Mouse (Mus musculus) cerebellum, adult 2 months (tissue): ENCODE data around the gene Neurl3. TPM values are rescaled to one million over a fixed set of nuclear protein-coding genes. Genes with fewer than 3 reads are reported as not detected.

Experiments
- DNase-seq, 2 experiments: peaks; one replicate each; pipeline ENCODE4 v3.0.0; 2021
- H3K27ac ChIP-seq: fragments of 200-500 bp; 2 replicates; pipeline ENCODE4 v1.5.1; 2012; ENCODE audit warnings: low read length, control low read depth, inconsistent platforms; ENCODE audit not compliant: insufficient read depth
- H3K27me3 ChIP-seq: fragments of 200-500 bp; 2 replicates; pipeline ENCODE4 v1.6.1; 2012; ENCODE audit warnings: inconsistent platforms, mild to moderate bottlenecking, low read length, moderate library complexity; ENCODE audit not compliant: control insufficient read depth, insufficient read depth
- H3K4me1 ChIP-seq: fragments of 200-500 bp; 2 replicates; pipeline ENCODE4 v1.6.1; 2011; ENCODE audit warnings: low read length; ENCODE audit not compliant: control insufficient read depth, insufficient read depth
- H3K4me3 ChIP-seq: fragments of 200-500 bp; replicated peaks from 2 replicates; pipeline ENCODE3; 2011; ENCODE audit warnings: mild to moderate bottlenecking, low read depth, low read length, control low read depth; ENCODE audit not compliant: insufficient read depth
- CTCF ChIP-seq: fragments of 200-500 bp; IDR thresholded peaks from 2 replicates; pipeline ENCODE4 v1.5.1; 2011; ENCODE audit warnings: low read depth, mild to moderate bottlenecking, control low read depth, low read length, moderate library complexity, borderline replicate concordance; ENCODE audit not compliant: insufficient read depth
- POLR2A ChIP-seq: fragments of 200-500 bp; IDR thresholded peaks from 2 replicates; pipeline ENCODE4 v1.6.1; 2011; ENCODE audit warnings: low read length, control low read depth, borderline replicate concordance; ENCODE audit not compliant: insufficient read depth
- WGBS: fragments of 180-500 bp; shearing (Covaris S2); methylation state at CpG from one replicate; pipeline ENCODE4 v1.1.7; 2018; 5-methylcytosine and 5-hydroxymethylcytosine counted together
- polyA plus RNA-seq: library from polyadenylated mRNA; depleted of rRNA; stranded (reverse); fragments of >200 nt; gene quantifications from 2 replicates; pipeline ENCODE4 v1.2.3, GENCODE M21; 2012

Neurl3 gene
- polyA plus RNA-seq, 1 experiment: 1.0 TPM

GRCm38 (mm10) chr1:36303381-36304320 is 29.2 kb upstream of the Neurl3 start:
- no peak overlapping the region for H3K27ac ChIP-seq
- peak overlapping the region; percentile 53 for H3K4me3 ChIP-seq
- DNase-seq: peak; percentile 70 to 79
- 9% methylated on average over 30 of the region's 30 CpGs for WGBS
- H3K4me1 ChIP-seq: 0 out of 2 replicates have a peak, but pooled peaks cover 2% of the 10 kb centered on the region
- no peaks in the 10 kb centered on the region for H3K27me3 ChIP-seq
- no peak for TF ChIP-seq CTCF
- no peak for TF ChIP-seq POLR2A

GRCm38 (mm10) chr1:36302957-36303356 is 28.5 kb upstream of the Neurl3 start:
- peak overlapping the region; percentile 53 for H3K4me3 ChIP-seq
- TF ChIP-seq POLR2A (no peak), CTCF (no peak)
- H3K4me1 ChIP-seq: no peaks in the 10 kb centered on the region
- no peaks in the 10 kb centered on the region for H3K27me3 ChIP-seq
- no peak overlapping the region for H3K27ac ChIP-seq
- DNase-seq: no peak
- 17% methylated on average over 9 of the region's 9 CpGs for WGBS

- Histone ChIP-seq H3K27ac (no peak overlapping the region), H3K4me3 (no peak overlapping the region), H3K27me3 (no peaks in the 10 kb centered on the region), H3K4me1 (no peaks in the 10 kb centered on the region)
- 88% methylated on average over 8 of the region's 8 CpGs for WGBS
- TF ChIP-seq POLR2A: no peak
- DNase-seq: peak in 1 of 2 experiments; percentile 10
These were observed 27.8 kb upstream of the Neurl3 start for GRCm38 (mm10) chr1:36302273-36302672.

GRCm38 (mm10) chr1:36300486-36300885 is 26.0 kb upstream of the Neurl3 start:
- WGBS: 88% methylated on average over 6 of the region's 6 CpGs
- peaks cover 9% of the 10 kb centered on the region; the same call in 1 of the 2 replicates for H3K4me1 ChIP-seq
- H3K27ac ChIP-seq: no peak overlapping the region
- no peak overlapping the region for H3K4me3 ChIP-seq
- no peak for DNase-seq
- TF ChIP-seq CTCF: no peak
- no peak for TF ChIP-seq POLR2A
- no peaks in the 10 kb centered on the region for H3K27me3 ChIP-seq

GRCm38 (mm10) chr1:36299676-36300075 is 25.2 kb upstream of the Neurl3 start:
- no peak for DNase-seq
- H3K27ac ChIP-seq: no peak overlapping the region
- H3K4me1 ChIP-seq: peaks cover 10% of the 10 kb centered on the region; the same call in 1 of the 2 replicates
- H3K27me3 ChIP-seq: no peaks in the 10 kb centered on the region
- no peak for TF ChIP-seq POLR2A
- TF ChIP-seq CTCF: no peak
- H3K4me3 ChIP-seq: no peak overlapping the region
- WGBS: 90% methylated on average over 2 of the region's 2 CpGs

- Histone ChIP-seq H3K27me3 (no peaks in the 10 kb centered on the region), H3K27ac (no peak overlapping the region), H3K4me3 (no peak overlapping the region), H3K4me1 (peaks cover 10% of the 10 kb centered on the region; the same call in 1 of the 2 replicates)
- DNase-seq: no peak
- TF ChIP-seq CTCF (no peak), POLR2A (no peak)
- 54% methylated on average over 13 of the region's 13 CpGs for WGBS
These were observed 24.6 kb upstream of the Neurl3 start for GRCm38 (mm10) chr1:36299126-36299525.

- no peak overlapping the region for H3K4me3 ChIP-seq
- TF ChIP-seq POLR2A (no peak), CTCF (no peak)
- H3K27ac ChIP-seq: no peak overlapping the region
- no peaks in the 10 kb centered on the region for H3K27me3 ChIP-seq
- WGBS: 78% methylated on average over 4 of the region's 4 CpGs
- DNase-seq: no peak
- peaks cover 10% of the 10 kb centered on the region; the same call in 1 of the 2 replicates for H3K4me1 ChIP-seq
These were observed 23.6 kb upstream of the Neurl3 start for GRCm38 (mm10) chr1:36298107-36298506.

GRCm38 (mm10) chr1:36296466-36297149 is 22.1 kb upstream of the Neurl3 start:
- H3K4me1 ChIP-seq: peaks cover 10% of the 10 kb centered on the region; the same call in 1 of the 2 replicates
- 57% methylated on average over 9 of the region's 9 CpGs for WGBS
- H3K27me3 ChIP-seq: no peaks in the 10 kb centered on the region
- peak overlapping the region; percentile 42 for H3K27ac ChIP-seq
- no peak overlapping the region for H3K4me3 ChIP-seq
- peak; percentile 78 to 84 for DNase-seq
- TF ChIP-seq POLR2A (0 out of 2 replicates have a peak, but pooled peaks have one; percentile 16), CTCF (no peak)
